Mouse (Mus musculus) heart, postnatal 10 days (tissue): ENCODE results near the gene Rgs3. TPM values are rescaled to one million over a fixed set of nuclear protein-coding genes. Genes with fewer than 3 reads are reported as not detected.
A peak's percentile ranks its signal among the peaks of the same experiment; 100 is the strongest.

ENCODE experiments used
- DNase-seq, 2 experiments: peaks; one replicate each; pipeline ENCODE4 v3.0.0; 2021
- intact Hi-C: fragments of 180-260 bp; cut with DNase I; formaldehyde crosslinking; loops from one replicate; pipeline ENCODE4 v1.15.1; 2025
- total RNA-seq, 2 experiments: library from RNA; stranded (reverse); gene quantifications; 2 replicates each; pipeline ENCODE4 v1.2.3; 2021

Gene Rgs3
- total RNA-seq, 2 experiments from 2014 or later: 51.1 to 60.0 TPM

DNA sequence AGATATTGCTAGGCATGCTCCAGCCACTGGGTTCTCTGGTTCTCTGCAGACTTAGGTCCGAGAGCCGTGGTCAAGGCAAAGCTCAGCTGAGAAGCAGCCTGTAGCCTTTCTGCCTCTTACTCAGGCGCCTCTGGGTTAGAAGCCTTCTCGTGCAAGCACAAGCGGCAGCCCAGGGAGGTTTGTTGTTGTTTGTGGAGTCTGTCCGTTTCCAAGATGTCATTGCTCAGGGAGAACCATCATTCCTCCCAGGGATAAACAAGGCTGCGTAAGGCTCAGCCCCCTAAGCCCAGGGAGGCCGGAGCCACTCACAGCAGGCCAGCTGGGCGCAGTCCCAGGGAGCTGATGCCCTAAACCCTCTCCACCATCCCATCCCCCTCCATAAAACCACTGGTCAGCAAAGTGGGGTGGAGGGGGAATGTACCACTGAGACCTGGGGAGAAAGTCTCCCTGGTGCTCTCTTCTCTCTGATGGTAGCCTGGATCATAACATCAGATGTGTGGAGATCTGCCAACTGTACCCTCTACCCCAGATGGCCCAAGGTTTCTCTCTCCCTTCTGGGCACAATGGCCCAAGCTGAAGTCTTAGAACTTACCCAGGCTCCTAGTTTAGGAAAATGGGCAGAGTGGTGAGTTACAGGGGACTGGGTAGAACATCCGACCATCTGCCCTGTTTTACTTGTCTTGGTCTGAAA lies 117.5 kb downstream of the Rgs3 start:
- no peak for DNase-seq
- intact Hi-C loops: no loop called here

- intact Hi-C loops: no loop called here
- DNase-seq: no peak
Observed at GRCm38 (mm10) chr4:62679157-62679556, 119.5 kb downstream of the Rgs3 start.

- intact Hi-C loops: loop anchor here (5.0 kb wide), 1 partner anchor 34 kb away; no protein-coding TSS in a partner anchor
Observed at GRCm38 (mm10) chr4:62681467-62681866, 121.8 kb downstream of the Rgs3 start.

GRCm38 (mm10) chr4:62682371-62682770 lies 122.7 kb downstream of the Rgs3 start:
- no peak for DNase-seq
- intact Hi-C loops: loop anchor here (5.0 kb wide), 1 partner anchor 35 kb away; no protein-coding TSS in a partner anchor

More at GRCm38 (mm10) chr4:62681467-62681866, 121.8 kb downstream of the Rgs3 start:
- DNase-seq: no peak

DNA sequence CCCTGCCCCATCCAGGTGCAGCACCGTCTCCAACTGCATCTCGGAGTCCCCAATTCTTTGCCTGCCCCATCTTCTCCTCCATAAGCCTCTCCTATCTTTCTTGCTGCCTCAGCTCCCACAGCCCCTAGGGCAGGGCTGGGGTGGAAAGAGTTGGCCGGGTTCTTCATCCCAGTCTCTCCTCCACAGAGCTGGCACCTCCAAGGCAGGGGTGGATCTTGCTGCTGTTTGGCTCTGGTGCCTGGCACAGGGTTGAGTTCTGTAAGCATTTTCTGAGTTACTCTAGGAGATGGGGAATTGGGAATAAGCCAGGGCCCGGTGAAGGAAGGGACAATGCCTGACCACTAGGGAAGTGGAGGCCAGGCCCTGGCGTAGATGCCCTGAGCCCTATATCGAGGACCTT lies 123.5 kb downstream of the Rgs3 start:
- intact Hi-C loops: loop anchor here (5.0 kb wide), 1 partner anchor 36 kb away; no protein-coding TSS in a partner anchor
- no peak for DNase-seq

DNA sequence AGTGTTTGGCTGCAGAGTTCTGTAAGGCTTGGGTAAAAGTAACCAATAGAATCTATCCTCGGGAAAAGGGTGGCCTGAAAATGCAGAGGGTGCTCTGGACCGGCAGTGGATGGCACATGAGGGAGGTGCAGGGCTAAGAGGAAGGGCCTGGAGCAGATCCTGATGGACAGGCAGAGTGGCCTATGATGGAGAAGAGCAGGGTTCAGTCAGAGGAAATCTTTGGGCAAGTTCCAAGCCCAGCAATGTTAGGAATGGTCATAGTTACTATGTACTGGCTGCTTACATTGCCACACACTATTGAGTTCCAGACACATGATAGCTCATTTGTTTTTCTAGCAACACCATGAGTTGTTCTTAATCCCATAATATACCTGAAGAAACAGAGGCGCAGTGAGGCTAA lies 124.7 kb downstream of the Rgs3 start:
- DNase-seq: peak; percentile 84
- intact Hi-C loops: loop anchor here (5.0 kb wide), 1 partner anchor 37 kb away; no protein-coding TSS in a partner anchor

GRCm38 (mm10) chr4:62685268-62685667 lies 125.6 kb downstream of the Rgs3 start:
- no peak for DNase-seq
- intact Hi-C loops: no loop called here

DNA sequence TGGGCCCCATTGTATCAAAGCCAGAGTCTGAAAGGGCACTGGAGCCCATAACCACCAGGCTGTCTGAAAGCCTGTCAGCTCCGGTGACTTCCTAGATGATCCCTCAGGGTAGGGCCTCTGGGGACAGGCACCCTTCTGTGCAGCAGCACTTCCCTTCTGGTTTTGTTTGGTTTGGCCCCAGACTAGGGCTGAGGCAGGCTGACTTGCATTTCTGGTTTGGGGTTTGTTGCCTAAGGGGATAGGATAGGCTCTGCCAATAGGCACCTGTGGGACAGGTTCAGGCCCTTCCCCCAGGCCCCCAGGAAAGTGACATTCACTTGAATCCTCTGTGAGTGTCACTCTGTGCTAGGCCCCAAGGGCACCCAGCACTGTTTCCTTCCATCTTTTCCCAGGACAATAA lies 127.1 kb downstream of the Rgs3 start:
- intact Hi-C loops: no loop called here
- DNase-seq: no peak

- intact Hi-C loops: no loop called here
Observed at GRCm38 (mm10) chr4:62688142-62688541, 128.5 kb downstream of the Rgs3 start.

DNA sequence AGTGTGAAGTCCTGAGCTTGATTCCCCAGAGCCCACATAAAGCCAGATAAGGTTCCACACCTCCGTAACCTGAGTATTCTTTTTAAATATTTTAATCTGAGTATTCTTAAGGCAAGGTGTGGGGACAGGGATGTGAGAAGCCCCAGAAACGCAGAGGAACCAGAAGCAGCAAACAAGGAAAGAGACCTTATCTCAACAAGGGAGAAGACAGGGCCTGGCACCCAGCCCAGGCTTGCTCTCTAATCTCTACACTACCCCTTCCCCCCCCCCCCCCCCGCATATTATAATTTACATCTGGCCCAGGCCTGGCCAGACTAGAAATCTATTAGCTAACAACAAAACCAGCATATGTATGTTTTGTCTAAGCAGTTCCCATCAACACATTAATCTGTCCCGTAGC lies 131.3 kb downstream of the Rgs3 start:
- intact Hi-C loops: no loop called here
- DNase-seq: peak in 1 of 2 experiments; percentile 31

More at GRCm38 (mm10) chr4:62688142-62688541, 128.5 kb downstream of the Rgs3 start:
- no peak for DNase-seq

DNA sequence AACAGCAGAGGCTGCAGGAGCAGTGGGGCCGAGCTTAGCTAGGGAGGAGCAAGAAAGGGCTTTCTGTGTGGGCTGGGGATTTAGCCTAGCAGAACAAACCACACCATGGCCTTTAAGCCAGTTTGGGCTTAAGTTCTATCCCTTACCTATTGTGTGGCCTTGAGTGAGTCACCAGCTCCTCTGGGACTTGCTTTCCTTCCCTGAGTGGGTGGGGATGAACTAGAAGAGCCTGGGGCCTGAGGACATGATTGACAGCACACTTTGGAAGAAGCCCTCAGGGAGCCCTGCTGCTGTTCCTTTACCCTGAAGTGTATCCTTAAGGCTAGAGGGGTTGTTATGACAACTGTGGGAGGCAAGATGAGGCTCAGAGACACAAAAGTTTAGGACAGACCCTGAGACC lies 132.0 kb downstream of the Rgs3 start:
- intact Hi-C loops: no loop called here

GRCm38 (mm10) chr4:62693839-62694238 lies 134.2 kb downstream of the Rgs3 start:
- DNase-seq: peak; percentile 57 to 77
- intact Hi-C loops: loop anchor here (2.0 kb wide), 1 partner anchor 73 kb away; no protein-coding TSS in a partner anchor

More for the DNA sequence above, 132.0 kb downstream of the Rgs3 start:
- peak in 1 of 2 experiments; percentile 32 for DNase-seq

- intact Hi-C loops: loop anchor here (2.0 kb wide), 1 partner anchor 74 kb away; no protein-coding TSS in a partner anchor
- DNase-seq: peak in 1 of 2 experiments; percentile 25
Observed at GRCm38 (mm10) chr4:62694703-62695439, 135.2 kb downstream of the Rgs3 start.

GRCm38 (mm10) chr4:62695523-62695922 lies 135.9 kb downstream of the Rgs3 start:
- intact Hi-C loops: loop anchor here (2.0 kb wide), 1 partner anchor 75 kb away; no protein-coding TSS in a partner anchor
- peak; percentile 59 for DNase-seq

DNA sequence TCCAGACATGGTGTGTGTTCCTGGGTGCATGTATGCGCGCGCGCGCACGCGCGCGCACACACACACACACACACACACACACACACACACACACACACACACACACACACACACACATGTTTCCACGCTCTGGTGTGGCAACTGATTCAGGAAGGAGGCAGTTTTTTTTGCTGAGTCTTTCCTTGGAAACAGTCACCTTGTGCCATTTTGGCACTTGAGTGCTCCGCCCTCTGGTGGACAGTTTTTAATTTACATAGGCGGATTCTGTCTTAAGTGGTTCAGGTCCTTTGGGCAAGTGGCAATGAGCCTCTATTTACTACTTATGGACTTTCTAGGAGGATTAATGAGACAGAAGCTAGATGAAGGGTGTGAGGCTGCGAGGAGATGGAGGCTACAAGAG lies 136.3 kb downstream of the Rgs3 start:
- peak; percentile 78 to 87 for DNase-seq
- intact Hi-C loops: loop anchor here (2.0 kb wide), 3 partner anchors 55 to 89 kb away; no protein-coding TSS in a partner anchor

DNA sequence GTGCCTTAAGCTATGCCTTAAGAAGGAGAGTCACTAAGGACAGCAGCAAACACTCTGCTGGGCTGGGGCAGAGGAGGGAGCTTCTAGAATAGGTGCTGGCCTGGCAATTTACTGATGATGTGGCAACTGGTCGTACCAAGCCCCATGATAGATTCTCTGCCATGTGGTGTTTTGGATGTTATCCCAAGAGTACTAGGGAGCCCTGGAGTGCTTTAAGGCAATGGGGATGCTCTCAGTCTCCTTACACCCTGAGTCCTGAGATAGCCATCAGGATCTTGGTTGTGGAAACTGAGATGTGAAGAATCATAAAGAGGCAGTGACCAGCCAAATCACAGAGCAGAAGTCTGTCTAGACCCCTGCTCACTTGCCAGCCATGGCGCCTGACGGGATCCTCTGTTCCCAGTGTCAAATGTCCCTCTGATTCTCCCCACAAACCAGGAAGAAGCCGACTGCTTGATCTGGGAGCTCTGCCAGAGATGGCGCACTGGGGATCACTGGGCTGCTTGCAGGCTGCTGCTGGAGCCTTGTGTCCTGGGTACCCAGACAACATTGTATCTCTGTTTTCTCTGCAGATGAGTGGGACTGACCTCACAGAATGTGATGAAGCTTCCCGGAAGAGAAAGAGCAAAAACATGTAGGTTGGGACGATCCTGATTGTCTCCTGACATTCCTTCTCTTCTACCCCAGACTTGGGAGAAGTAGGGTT lies 137.2 kb downstream of the Rgs3 start:
- DNase-seq: peak; percentile 74 to 76
- intact Hi-C loops: loop anchor here (1.0 to 2.0 kb wide), 4 partner anchors 56 to 136 kb away; no protein-coding TSS in a partner anchor

GRCm38 (mm10) chr4:62697469-62697868 lies 137.8 kb downstream of the Rgs3 start:
- DNase-seq: peak; percentile 95
- intact Hi-C loops: loop anchor here (1.0 to 2.0 kb wide), 4 partner anchors 57 to 136 kb away; no protein-coding TSS in a partner anchor

- no peak for DNase-seq
- intact Hi-C loops: no loop called here
Observed at GRCm38 (mm10) chr4:62698521-62698920, 138.9 kb downstream of the Rgs3 start.

DNA sequence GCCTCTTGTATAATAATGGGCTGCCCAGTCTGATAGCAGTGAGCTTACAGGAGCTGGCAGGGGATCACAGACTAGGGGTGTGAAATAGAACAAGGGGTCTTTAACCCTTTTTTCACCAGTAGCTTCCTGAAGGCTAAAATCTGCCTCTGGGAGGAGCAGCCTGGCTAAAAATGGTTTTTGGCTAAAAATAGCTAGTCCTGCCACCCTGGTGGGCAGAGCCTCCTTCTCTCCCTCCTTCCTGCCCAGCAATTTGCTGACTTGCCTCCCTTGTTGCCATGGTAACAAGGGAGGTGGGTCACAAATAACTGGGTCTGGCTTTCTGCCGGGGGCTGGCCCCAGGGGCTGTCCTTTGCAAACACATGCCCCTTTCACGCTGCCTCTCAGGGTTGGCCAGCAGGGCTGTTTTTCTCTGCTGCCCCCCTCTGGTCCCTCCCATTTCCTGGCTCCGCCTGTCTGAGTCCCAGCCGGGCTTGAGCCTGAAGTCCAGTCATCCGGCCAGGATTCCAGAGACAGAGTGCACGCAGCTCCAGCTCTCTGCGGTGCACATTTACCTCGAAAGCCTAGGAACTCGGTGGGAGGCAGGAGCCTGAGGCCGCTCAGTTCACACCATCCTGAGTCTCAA lies 139.7 kb downstream of the Rgs3 start:
- intact Hi-C loops: no loop called here
- DNase-seq: peak; percentile 96 to 97

DNA sequence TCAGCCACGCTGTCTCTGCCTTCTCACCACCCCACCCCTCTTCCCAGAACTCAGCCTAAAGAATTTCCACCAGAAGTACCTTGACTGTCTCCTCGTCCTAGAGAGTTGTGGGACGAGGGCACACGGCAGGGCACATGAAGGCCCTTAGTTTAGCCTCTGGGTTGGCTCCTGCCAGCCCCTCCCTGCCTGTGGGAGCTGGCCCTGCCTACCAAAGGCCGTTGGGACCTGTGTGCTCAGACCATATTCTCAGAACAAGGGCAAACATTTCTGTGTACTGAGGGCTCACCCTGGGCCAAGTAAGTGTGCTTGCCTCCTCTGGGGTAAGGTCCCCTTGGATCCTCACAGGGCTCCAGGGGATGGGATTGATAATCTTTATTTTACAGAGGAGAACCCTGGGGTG lies 140.8 kb downstream of the Rgs3 start:
- no peak for DNase-seq
- intact Hi-C loops: loop anchor here (2.0 kb wide), 1 partner anchor 30 kb away; no protein-coding TSS in a partner anchor
